Mouse (Mus musculus) C2C12 (cell line): ENCODE measurements around the gene Ddx17.

ENCODE experiments used
- CEBPB ChIP-seq: IDR thresholded peaks from one replicate; pipeline ENCODE4 v1.6.1; 2011; ENCODE audit warnings: low read depth, mild to moderate bottlenecking, control low read depth, moderate library complexity
- CTCF ChIP-seq: IDR thresholded peaks from one replicate; pipeline ENCODE4 v1.5.1; 2011; ENCODE audit not compliant: control insufficient read depth, insufficient read depth, insufficient read length
- FOSL1 ChIP-seq: IDR thresholded peaks from one replicate; pipeline ENCODE4 v1.8.0; 2011; ENCODE audit warnings: mild to moderate bottlenecking, low read length; ENCODE audit not compliant: poor library complexity, insufficient read depth, severe bottlenecking
- MAX ChIP-seq: IDR thresholded peaks from one replicate; pipeline ENCODE4 v1.6.1; 2011; ENCODE audit warnings: mild to moderate bottlenecking, control low read depth
- MYOD1 ChIP-seq: IDR thresholded peaks from one replicate; pipeline ENCODE4 v1.6.1; 2011; ENCODE audit warnings: low read depth; ENCODE audit not compliant: control insufficient read depth, insufficient read length
- MYOG ChIP-seq: IDR thresholded peaks from one replicate; pipeline ENCODE4 v1.6.1; 2011; ENCODE audit not compliant: control insufficient read depth, insufficient read length; ENCODE audit errors: extremely low read depth
- USF1 ChIP-seq: IDR thresholded peaks from one replicate; pipeline ENCODE4 v1.6.1; 2011; ENCODE audit warnings: low read depth, mild to moderate bottlenecking, control low read depth, moderate library complexity

GRCm38 (mm10) chr15:79546410-79547288 is at the start of gene Ddx17:
- TF ChIP-seq CTCF (no peak), MAX (peak; percentile 90), MYOD1 (no peak), FOSL1 (no peak), CEBPB (no peak), USF1 (no peak), MYOG (no peak)
